Mouse (Mus musculus): ENCODE data around the gene Ccdc162.

- TF ChIP-seq NANOG (IDR thresholded peaks at IDR 0.05; ENCODE audit: borderline replicate concordance, low read length) (no peak), CTCF (conservative IDR thresholded peaks at IDR 0.05; ENCODE audit: low read length) (no peak), POU5F1 (IDR thresholded peaks at IDR 0.05; ENCODE audit: borderline replicate concordance, low read length) (no peak)
Observed at GRCm38 (mm10) chr10:41575451-41576327, 140.7 kb downstream of the Ccdc162 start.
